Comparison of ENCODE assay signal across 11 mouse cellular contexts in the genomic region with DNA sequence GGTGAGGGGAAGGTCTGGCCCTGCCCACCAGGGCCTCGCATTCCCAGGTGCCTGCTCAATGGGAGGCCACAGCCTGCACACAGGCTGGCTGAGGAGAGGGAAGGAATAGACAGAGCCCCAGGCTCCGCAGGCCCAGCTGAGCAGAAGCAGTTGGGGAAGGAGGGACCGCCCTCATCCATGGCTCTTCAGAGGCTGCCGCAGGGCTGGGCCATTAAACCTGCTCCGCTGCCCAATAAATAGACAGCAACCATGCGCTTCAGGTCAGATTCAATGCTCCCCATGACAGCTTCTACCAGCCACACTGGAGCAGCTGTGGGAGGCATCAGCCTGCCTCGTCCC. TPM values are rescaled to one million over a fixed set of nuclear protein-coding genes. Genes with fewer than 3 reads are reported as not detected.
A peak's percentile ranks its signal among the peaks of the same experiment; 100 is the strongest.
DNase-seq lines count a peak whose midpoint lies in the region; ATAC-seq and TF ChIP-seq lines count a peak whose summit lies in the region.
"Had no signal": no experiment of that assay in that cellular context is flagged by ENCODE, and none has a peak within 500 bp of the region (broad histone marks: within the 10 kb centered on the region; RNA-seq: fewer than 3 reads in every experiment).

No protein-coding gene starts in this region.

- no peak overlapping the region for H3K4me2 ChIP-seq in kidney, embryonic 14.5 days (replicated peaks; ENCODE audit: low read depth, low read length)
- H3K4me2 ChIP-seq in embryonic facial prominence, embryonic 14.5 days (ENCODE audit: low read depth, low read length): no peak overlapping the region
- no peak overlapping the region for H3K4me2 ChIP-seq in limb, embryonic 14.5 days (replicated peaks; ENCODE audit: low read depth, low read length, severe bottlenecking)
- H3K4me2 ChIP-seq: liver, embryonic 11.5 days had no signal

- peak; percentile 53; the same call in 1 of the 2 replicates for ATAC-seq in kidney, embryonic 14.5 days (ENCODE audit: low FRiP score, low TSS enrichment)
- peak; percentile 34 for ATAC-seq in embryonic facial prominence, embryonic 14.5 days (ENCODE audit: low read depth)
- no peak; the same call in 1 of the 2 replicates for ATAC-seq in limb, embryonic 14.5 days (ENCODE audit: low FRiP score, low read depth)
- ATAC-seq: CD4-positive, CD25-positive, alpha-beta regulatory T cell, adult 4 months had no signal

- no peak overlapping the region for H3K27ac ChIP-seq in kidney, embryonic 14.5 days (ENCODE audit: low read depth, low read length)
- H3K27ac ChIP-seq in ES-Bruce4 (ENCODE audit: insufficient read depth, low read length): no peak overlapping the region
- no peak overlapping the region; the same call in 1 of the 2 replicates for H3K27ac ChIP-seq in embryonic facial prominence, embryonic 14.5 days (replicated peaks; ENCODE audit: low read depth, low read length)
- peak overlapping the region; percentile 63; the same call in 1 of the 2 replicates for H3K27ac ChIP-seq in limb, embryonic 14.5 days (replicated peaks; ENCODE audit: low read depth, low read length)

- no peaks in the 10 kb centered on the region for H3K9me3 ChIP-seq in kidney, embryonic 14.5 days (ENCODE audit: control insufficient read depth, low read length)
- H3K9me3 ChIP-seq in ES-Bruce4 (replicated peaks; ENCODE audit: control insufficient read depth, insufficient read depth, low read length, poor library complexity, severe bottlenecking): no peaks in the 10 kb centered on the region
- no peaks in the 10 kb centered on the region for H3K9me3 ChIP-seq in embryonic facial prominence, embryonic 14.5 days (ENCODE audit: control insufficient read depth, low read length)
- H3K9me3 ChIP-seq in limb, embryonic 14.5 days (ENCODE audit: control insufficient read depth, low read length): no peaks in the 10 kb centered on the region

- DNase-seq in kidney, postnatal 14 days: no peak
- DNase-seq in embryonic facial prominence, embryonic 14.5 days (ENCODE audit: low spot score): no peak
- DNase-seq in limb, embryonic 14.5 days (ENCODE audit: low spot score): no peak
- DNase-seq in ovary, postnatal 10 days (ENCODE audit: low spot score): no peak
- no peak for DNase-seq in right cerebral cortex, postnatal 4 days
- DNase-seq: cerebellum, postnatal 14 days; heart, postnatal 4 days had no signal

- TF ChIP-seq POLR2A in ES-Bruce4 (IDR thresholded peaks at IDR 0.05; ENCODE audit: insufficient read depth, low read length): no peak
- no peak for TF ChIP-seq POLR2A in limb, embryonic 14.5 days (IDR thresholded peaks at IDR 0.05; ENCODE audit: borderline replicate concordance, extremely low read depth, insufficient read depth, insufficient read length)

- H3K27me3 ChIP-seq in kidney, embryonic 14.5 days (ENCODE audit: control insufficient read depth, insufficient read depth, low read length): no peaks in the 10 kb centered on the region
- H3K27me3 ChIP-seq in ES-Bruce4 (ENCODE audit: control insufficient read depth, insufficient read depth, low read length, poor library complexity, severe bottlenecking): no peaks in the 10 kb centered on the region
- no peaks in the 10 kb centered on the region for H3K27me3 ChIP-seq in embryonic facial prominence, embryonic 14.5 days (replicated peaks; ENCODE audit: control insufficient read depth, insufficient read depth, low read length)
- H3K27me3 ChIP-seq in limb, embryonic 14.5 days (ENCODE audit: control insufficient read depth, insufficient read depth, low read length): no peaks in the 10 kb centered on the region

- WGBS in kidney, embryonic 14.5 days: 17% methylated on average over 7 of the region's 7 CpGs
- WGBS in embryonic facial prominence, embryonic 14.5 days: 18% methylated on average over 6 of the region's 7 CpGs
- 8% methylated on average over 7 of the region's 7 CpGs for WGBS in limb, embryonic 14.5 days

- no peak overlapping the region for H3K9ac ChIP-seq in kidney, embryonic 14.5 days (ENCODE audit: low read depth, low read length)
- H3K9ac ChIP-seq in ES-Bruce4 (ENCODE audit: low read depth, poor library complexity, severe bottlenecking): no peak overlapping the region
- H3K9ac ChIP-seq in embryonic facial prominence, embryonic 14.5 days (ENCODE audit: low read depth, low read length): no peak overlapping the region
- 0 out of 2 replicates have a peak overlapping the region, but pooled peaks have one; percentile 7 for H3K9ac ChIP-seq in limb, embryonic 14.5 days (ENCODE audit: low read depth, low read length, severe bottlenecking)

- H3K4me1 ChIP-seq in kidney, embryonic 14.5 days (ENCODE audit: control insufficient read depth, insufficient read depth, low read length): peaks cover 30% of the 10 kb centered on the region
- H3K4me1 ChIP-seq in ES-Bruce4 (ENCODE audit: control insufficient read depth, insufficient read depth, low read length): peaks cover 8% of the 10 kb centered on the region
- H3K4me1 ChIP-seq in embryonic facial prominence, embryonic 14.5 days (ENCODE audit: control insufficient read depth, insufficient read depth, low read length): peaks cover 19% of the 10 kb centered on the region
- H3K4me1 ChIP-seq in limb, embryonic 14.5 days (ENCODE audit: control insufficient read depth, insufficient read depth, low read length): peaks cover 39% of the 10 kb centered on the region

- no peaks in the 10 kb centered on the region for H3K36me3 ChIP-seq in kidney, embryonic 14.5 days (ENCODE audit: control insufficient read depth, insufficient read depth, low read length)
- H3K36me3 ChIP-seq in ES-Bruce4 (ENCODE audit: control insufficient read depth, insufficient read depth, low read length, poor library complexity, severe bottlenecking): no peaks in the 10 kb centered on the region
- no peaks in the 10 kb centered on the region for H3K36me3 ChIP-seq in embryonic facial prominence, embryonic 14.5 days (ENCODE audit: control insufficient read depth, insufficient read depth, low read length)
- peaks cover 3% of the 10 kb centered on the region; the same call in 1 of the 2 replicates for H3K36me3 ChIP-seq in limb, embryonic 14.5 days (ENCODE audit: control insufficient read depth, insufficient read depth, low read length)

- TF ChIP-seq EP300 in ES-Bruce4 (IDR thresholded peaks at IDR 0.05; ENCODE audit: insufficient read depth, low read depth, low read length): peak; percentile 82

- H3K4me3 ChIP-seq in kidney, embryonic 14.5 days (ENCODE audit: low read length): no peak overlapping the region
- H3K4me3 ChIP-seq in ES-Bruce4 (ENCODE audit: low read depth, low read length): no peak overlapping the region
- H3K4me3 ChIP-seq in embryonic facial prominence, embryonic 14.5 days (ENCODE audit: low read depth, low read length): no peak overlapping the region
- H3K4me3 ChIP-seq in limb, embryonic 14.5 days (replicated peaks; ENCODE audit: low read length): no peak overlapping the region

- no peak for TF ChIP-seq CTCF in ES-Bruce4 (IDR thresholded peaks at IDR 0.05; ENCODE audit: low read depth, low read length)

RNA-seq across cellular contexts. Expression of a gene that starts 45.3 kb away (rescaled TPM):
- polyA plus RNA-seq in kidney, embryonic 14.5 days (2014; fragmentation: Nextera tagmentation; extraction: Ambion mirVana): 1.9 and 2.2 TPM in 2 replicates
- 0.46 and 0.58 TPM in 2 replicates for polyA plus RNA-seq in ES-Bruce4 (2011; ENCODE audit: insufficient read depth, insufficient read length, low read depth, missing spikeins)
- polyA plus RNA-seq in embryonic facial prominence, embryonic 14.5 days (2014; fragmentation: Nextera tagmentation; extraction: Ambion mirVana): 0.43 and 0.85 TPM in 2 replicates
- 28.3 and 40.0 TPM in 2 replicates for polyA plus RNA-seq in limb, embryonic 14.5 days (2012; rRNA removed)
- polyA plus RNA-seq in limb, embryonic 14.5 days (2014; fragmentation: Nextera tagmentation; extraction: Ambion mirVana): 6.3 and 8.4 TPM in 2 replicates
- polyA plus RNA-seq: CD4-positive, CD25-positive, alpha-beta regulatory T cell, adult 4 months had no signal
